Mouse (Mus musculus) ES-E14 (cell line): ENCODE data around the gene Fabp3.

Source experiments
- HCFC1 ChIP-seq: IDR thresholded peaks from 2 replicates; pipeline ENCODE4 v1.6.1; 2012; ENCODE audit warnings: low read length, inconsistent platforms, borderline replicate concordance; ENCODE audit not compliant: insufficient read depth
- ZC3H11A ChIP-seq: IDR thresholded peaks from 2 replicates; pipeline ENCODE4 v1.6.1; 2012; ENCODE audit warnings: low read depth, mild to moderate bottlenecking, inconsistent platforms, low read length, borderline replicate concordance
- ZNF384 ChIP-seq: IDR thresholded peaks from 2 replicates; pipeline ENCODE4 v1.6.1; 2012; ENCODE audit warnings: low read depth, low read length, inconsistent platforms

DNA sequence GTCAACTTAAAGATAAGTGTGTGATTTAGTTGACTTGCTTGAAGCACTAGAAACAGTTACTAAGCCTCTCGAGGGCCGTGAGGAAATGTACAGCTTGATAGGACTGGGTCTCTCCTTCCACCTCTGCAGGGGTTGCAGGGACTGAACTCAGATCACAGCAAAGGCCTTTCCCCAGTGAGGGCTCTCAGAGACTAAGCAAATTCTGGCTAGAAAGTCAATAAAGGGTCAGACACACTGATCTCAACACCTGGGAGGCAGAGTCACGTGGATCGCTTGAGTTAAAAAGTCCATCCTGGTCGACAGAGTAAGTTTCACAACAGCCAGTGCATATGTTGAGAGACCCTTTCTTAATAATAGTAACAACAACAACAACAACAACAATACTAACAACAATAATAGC lies 27.5 kb downstream of the Fabp3 start:
- TF ChIP-seq HCFC1 = no peak
- TF ChIP-seq ZNF384 = no peak
- TF ChIP-seq ZC3H11A = no peak
